Mouse (Mus musculus): ENCODE measurements around the gene Serpinb6a. TPM values are rescaled to one million over a fixed set of nuclear protein-coding genes. Genes with fewer than 3 reads are reported as not detected.

Gene Serpinb6a
- polyA plus RNA-seq, 1 experiment = 323 TPM

GRCm38 (mm10) chr13:34045511-34046249 is 43.1 kb upstream of the Serpinb6a start:
- Histone ChIP-seq H3K4me3 (ENCODE audit: insufficient read depth, poor library complexity, severe bottlenecking) (no peak overlapping the region), H3K79me2 (ENCODE audit: control insufficient read depth, insufficient read depth) (no peaks in the 10 kb centered on the region), H3ac (ENCODE audit: control insufficient read depth, insufficient read length, low read depth) (no peak overlapping the region), H3K79me3 (ENCODE audit: low read depth) (no peaks in the 10 kb centered on the region), H3K27me3 (ENCODE audit: control insufficient read depth, insufficient read depth, insufficient read length) (no peaks in the 10 kb centered on the region), H3K36me3 (ENCODE audit: control insufficient read depth, insufficient read depth) (no peaks in the 10 kb centered on the region)
- no peak for TF ChIP-seq MYOD1 (IDR thresholded peaks at IDR 0.05; ENCODE audit: control insufficient read depth, insufficient read length, low read depth)
- TF ChIP-seq USF1 (IDR thresholded peaks at IDR 0.05; ENCODE audit: low read depth) = no peak
- no peak for TF ChIP-seq MAX (IDR thresholded peaks at IDR 0.05)
- TF ChIP-seq CEBPB (IDR thresholded peaks at IDR 0.05; ENCODE audit: low read depth) = no peak
- no peak for TF ChIP-seq FOSL1 (IDR thresholded peaks at IDR 0.05; ENCODE audit: insufficient read depth, low read length, poor library complexity, severe bottlenecking)
- no peak for TF ChIP-seq CTCF (IDR thresholded peaks at IDR 0.05; ENCODE audit: control insufficient read depth, insufficient read depth, insufficient read length)
- no peak for TF ChIP-seq MYOG (IDR thresholded peaks at IDR 0.05; ENCODE audit: control insufficient read depth, extremely low read depth, insufficient read length)

GRCm38 (mm10) chr13:34043716-34044393 is 41.3 kb upstream of the Serpinb6a start:
- TF ChIP-seq CEBPB (IDR thresholded peaks at IDR 0.05; ENCODE audit: low read depth) (no peak), MYOG (IDR thresholded peaks at IDR 0.05; ENCODE audit: control insufficient read depth, extremely low read depth, insufficient read length) (no peak), MYOD1 (IDR thresholded peaks at IDR 0.05; ENCODE audit: control insufficient read depth, insufficient read length, low read depth) (no peak), USF1 (IDR thresholded peaks at IDR 0.05; ENCODE audit: low read depth) (no peak), CTCF (IDR thresholded peaks at IDR 0.05; ENCODE audit: control insufficient read depth, insufficient read depth, insufficient read length) (no peak), FOSL1 (IDR thresholded peaks at IDR 0.05; ENCODE audit: insufficient read depth, low read length, poor library complexity, severe bottlenecking) (no peak), MAX (IDR thresholded peaks at IDR 0.05) (no peak)
- no peaks in the 10 kb centered on the region for H3K27me3 ChIP-seq (ENCODE audit: control insufficient read depth, insufficient read depth, insufficient read length)
- no peaks in the 10 kb centered on the region for H3K36me3 ChIP-seq (ENCODE audit: control insufficient read depth, insufficient read depth)
- no peaks in the 10 kb centered on the region for H3K79me3 ChIP-seq (ENCODE audit: low read depth)
- no peak overlapping the region for H3K4me3 ChIP-seq (ENCODE audit: insufficient read depth, poor library complexity, severe bottlenecking)
- H3K79me2 ChIP-seq (ENCODE audit: control insufficient read depth, insufficient read depth) = no peaks in the 10 kb centered on the region
- no peak overlapping the region for H3ac ChIP-seq (ENCODE audit: control insufficient read depth, insufficient read length, low read depth)

- Histone ChIP-seq H3K4me3 (ENCODE audit: insufficient read depth, poor library complexity, severe bottlenecking) (no peak overlapping the region), H3K79me2 (ENCODE audit: control insufficient read depth, insufficient read depth) (peaks cover 9% of the 10 kb centered on the region), H3K79me3 (ENCODE audit: low read depth) (no peaks in the 10 kb centered on the region), H3ac (ENCODE audit: control insufficient read depth, insufficient read length, low read depth) (no peak overlapping the region), H3K27me3 (ENCODE audit: control insufficient read depth, insufficient read depth, insufficient read length) (no peaks in the 10 kb centered on the region), H3K36me3 (ENCODE audit: control insufficient read depth, insufficient read depth) (no peaks in the 10 kb centered on the region)
- TF ChIP-seq USF1 (IDR thresholded peaks at IDR 0.05; ENCODE audit: low read depth) (no peak), CTCF (IDR thresholded peaks at IDR 0.05; ENCODE audit: control insufficient read depth, insufficient read depth, insufficient read length) (no peak), CEBPB (IDR thresholded peaks at IDR 0.05; ENCODE audit: low read depth) (no peak), MYOG (IDR thresholded peaks at IDR 0.05; ENCODE audit: control insufficient read depth, extremely low read depth, insufficient read length) (no peak), MAX (IDR thresholded peaks at IDR 0.05) (no peak), MYOD1 (IDR thresholded peaks at IDR 0.05; ENCODE audit: control insufficient read depth, insufficient read length, low read depth) (no peak), FOSL1 (IDR thresholded peaks at IDR 0.05; ENCODE audit: insufficient read depth, low read length, poor library complexity, severe bottlenecking) (no peak)
Observed at GRCm38 (mm10) chr13:34040091-34040490, 37.5 kb upstream of the Serpinb6a start.

DNA sequence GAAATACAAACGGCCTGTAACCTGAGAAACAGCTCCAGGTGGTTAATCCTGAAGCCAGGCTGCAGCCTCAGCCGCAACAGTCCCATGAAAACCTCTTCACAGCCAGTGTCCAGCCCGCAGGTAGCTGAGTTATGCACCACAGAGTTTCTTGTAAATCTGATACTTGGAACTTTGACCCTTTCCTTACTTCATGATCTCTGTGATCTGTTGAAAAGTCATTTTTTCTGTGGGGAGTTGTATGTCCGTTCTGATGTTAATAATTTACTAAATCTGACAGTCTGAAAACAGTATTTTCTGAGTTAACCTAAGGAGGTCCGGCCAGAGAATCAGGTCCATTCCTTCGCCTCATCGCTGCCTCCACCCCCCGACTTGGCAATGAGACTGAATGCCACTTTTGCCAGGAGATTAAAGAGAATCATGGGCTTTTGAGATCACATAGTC is 36.3 kb upstream of the Serpinb6a start:
- no peaks in the 10 kb centered on the region for H3K79me3 ChIP-seq (ENCODE audit: low read depth)
- H3ac ChIP-seq (ENCODE audit: control insufficient read depth, insufficient read length, low read depth) = no peak overlapping the region
- peaks cover 5% of the 10 kb centered on the region for H3K36me3 ChIP-seq (ENCODE audit: control insufficient read depth, insufficient read depth)
- no peaks in the 10 kb centered on the region for H3K27me3 ChIP-seq (ENCODE audit: control insufficient read depth, insufficient read depth, insufficient read length)
- TF ChIP-seq MYOG (IDR thresholded peaks at IDR 0.05; ENCODE audit: control insufficient read depth, extremely low read depth, insufficient read length) = no peak
- TF ChIP-seq MAX (IDR thresholded peaks at IDR 0.05) = no peak
- no peak for TF ChIP-seq CEBPB (IDR thresholded peaks at IDR 0.05; ENCODE audit: low read depth)
- TF ChIP-seq MYOD1 (IDR thresholded peaks at IDR 0.05; ENCODE audit: control insufficient read depth, insufficient read length, low read depth) = no peak
- TF ChIP-seq CTCF (IDR thresholded peaks at IDR 0.05; ENCODE audit: control insufficient read depth, insufficient read depth, insufficient read length) = no peak
- TF ChIP-seq FOSL1 (IDR thresholded peaks at IDR 0.05; ENCODE audit: insufficient read depth, low read length, poor library complexity, severe bottlenecking) = no peak
- no peak for TF ChIP-seq USF1 (IDR thresholded peaks at IDR 0.05; ENCODE audit: low read depth)
- peaks cover 9% of the 10 kb centered on the region for H3K79me2 ChIP-seq (ENCODE audit: control insufficient read depth, insufficient read depth)
- no peak overlapping the region for H3K4me3 ChIP-seq (ENCODE audit: insufficient read depth, poor library complexity, severe bottlenecking)

- no peak for TF ChIP-seq MAX (IDR thresholded peaks at IDR 0.05)
- no peak for TF ChIP-seq MYOD1 (IDR thresholded peaks at IDR 0.05; ENCODE audit: control insufficient read depth, insufficient read length, low read depth)
- TF ChIP-seq CTCF (IDR thresholded peaks at IDR 0.05; ENCODE audit: control insufficient read depth, insufficient read depth, insufficient read length) = no peak
- no peak for TF ChIP-seq MYOG (IDR thresholded peaks at IDR 0.05; ENCODE audit: control insufficient read depth, extremely low read depth, insufficient read length)
- TF ChIP-seq USF1 (IDR thresholded peaks at IDR 0.05; ENCODE audit: low read depth) = no peak
- no peak for TF ChIP-seq FOSL1 (IDR thresholded peaks at IDR 0.05; ENCODE audit: insufficient read depth, low read length, poor library complexity, severe bottlenecking)
- no peak for TF ChIP-seq CEBPB (IDR thresholded peaks at IDR 0.05; ENCODE audit: low read depth)
- H3K4me3 ChIP-seq (ENCODE audit: insufficient read depth, poor library complexity, severe bottlenecking) = peak overlapping the region; percentile 74
- peaks cover 14% of the 10 kb centered on the region for H3K36me3 ChIP-seq (ENCODE audit: control insufficient read depth, insufficient read depth)
- no peaks in the 10 kb centered on the region for H3K27me3 ChIP-seq (ENCODE audit: control insufficient read depth, insufficient read depth, insufficient read length)
- peak overlapping the region; percentile 88 for H3ac ChIP-seq (ENCODE audit: control insufficient read depth, insufficient read length, low read depth)
- H3K79me3 ChIP-seq (ENCODE audit: low read depth) = no peaks in the 10 kb centered on the region
- H3K79me2 ChIP-seq (ENCODE audit: control insufficient read depth, insufficient read depth) = peaks cover 9% of the 10 kb centered on the region
Observed at GRCm38 (mm10) chr13:34038056-34038432, 35.5 kb upstream of the Serpinb6a start.
